Mouse (Mus musculus): Measurements from ENCODE around the gene Pigz. TPM values are rescaled to one million over a fixed set of nuclear protein-coding genes. Genes with fewer than 3 reads are reported as not detected.
"Not testable (repeated sequence)": the region's sequence is repeated elsewhere in the genome, so short reads cannot be mapped to it uniquely, and the experiment has no call there.

Pigz gene
- polyA plus RNA-seq, 1 experiment from 2014 or later, result 0.75 TPM

GRCm38 (mm10) chr16:31936568-31936967 lies 2.9 kb downstream of the Pigz start:
- no peak overlapping the region for H3K27ac ChIP-seq (ENCODE audit: low read depth, low read length)
- no peak overlapping the region for H3K4me3 ChIP-seq (ENCODE audit: low read depth, low read length)
- H3K36me3 ChIP-seq (ENCODE audit: control insufficient read depth, insufficient read depth, low read length), result no peaks in the 10 kb centered on the region
- 81% methylated on average over 4 of the region's 4 CpGs for WGBS
- peaks cover 7% of the 10 kb centered on the region for H3K4me1 ChIP-seq (replicated peaks; ENCODE audit: control insufficient read depth, insufficient read depth, low read length)
- ATAC-seq (replicated peaks; ENCODE audit: low FRiP score), result no peak
- H3K27me3 ChIP-seq (replicated peaks; ENCODE audit: control insufficient read depth, insufficient read depth, low read length), result peaks cover 40% of the 10 kb centered on the region
- H3K9me3 ChIP-seq (ENCODE audit: control insufficient read depth, low read length), result no peaks in the 10 kb centered on the region
- no peak for DNase-seq (ENCODE audit: low spot score)
- H3K4me2 ChIP-seq, result no peak overlapping the region
- H3K9ac ChIP-seq (ENCODE audit: low read depth, low read length), result no peak overlapping the region

GRCm38 (mm10) chr16:31938856-31939255 lies 5.2 kb downstream of the Pigz start:
- H3K4me2 ChIP-seq, result no peak overlapping the region
- WGBS, result 59% methylated on average over 6 of the region's 6 CpGs
- H3K27me3 ChIP-seq (replicated peaks; ENCODE audit: control insufficient read depth, insufficient read depth, low read length), result peaks cover 28% of the 10 kb centered on the region
- H3K9ac ChIP-seq (ENCODE audit: low read depth, low read length), result no peak overlapping the region
- no peak for DNase-seq (ENCODE audit: low spot score)
- H3K27ac ChIP-seq (ENCODE audit: low read depth, low read length), result no peak overlapping the region
- peaks cover under 1% of the 10 kb centered on the region for H3K4me1 ChIP-seq (replicated peaks; ENCODE audit: control insufficient read depth, insufficient read depth, low read length)
- no peaks in the 10 kb centered on the region for H3K36me3 ChIP-seq (ENCODE audit: control insufficient read depth, insufficient read depth, low read length)
- ATAC-seq (replicated peaks; ENCODE audit: low FRiP score), result no peak
- no peaks in the 10 kb centered on the region for H3K9me3 ChIP-seq (ENCODE audit: control insufficient read depth, low read length)
- no peak overlapping the region for H3K4me3 ChIP-seq (ENCODE audit: low read depth, low read length)

GRCm38 (mm10) chr16:31940586-31940985 lies 6.9 kb downstream of the Pigz start:
- no peak for DNase-seq (ENCODE audit: low spot score)
- ATAC-seq (replicated peaks; ENCODE audit: low FRiP score), result peak; percentile 58
- H3K4me3 ChIP-seq (ENCODE audit: low read depth, low read length), result no peak overlapping the region
- no peaks in the 10 kb centered on the region; the same call in 1 of the 2 replicates for H3K4me1 ChIP-seq (replicated peaks; ENCODE audit: control insufficient read depth, insufficient read depth, low read length)
- H3K27me3 ChIP-seq (replicated peaks; ENCODE audit: control insufficient read depth, insufficient read depth, low read length), result peaks cover 11% of the 10 kb centered on the region
- no peak overlapping the region for H3K9ac ChIP-seq (ENCODE audit: low read depth, low read length)
- WGBS, result 43% methylated on average over 2 of the region's 2 CpGs
- H3K4me2 ChIP-seq, result peak overlapping the region; percentile 25; the same call in 1 of the 2 replicates
- H3K36me3 ChIP-seq (ENCODE audit: control insufficient read depth, insufficient read depth, low read length), result no peaks in the 10 kb centered on the region
- no peaks in the 10 kb centered on the region for H3K9me3 ChIP-seq (ENCODE audit: control insufficient read depth, low read length)
- H3K27ac ChIP-seq (ENCODE audit: low read depth, low read length), result no peak overlapping the region

GRCm38 (mm10) chr16:31943980-31944379 lies 10.3 kb downstream of the Pigz start:
- no peak overlapping the region for H3K9ac ChIP-seq (ENCODE audit: low read depth, low read length)
- no peak overlapping the region for H3K4me3 ChIP-seq (ENCODE audit: low read depth, low read length)
- peak; percentile 78 for DNase-seq (ENCODE audit: low spot score)
- 0 out of 2 replicates have a peak, but pooled peaks have one; percentile 44 for ATAC-seq (replicated peaks; ENCODE audit: low FRiP score)
- peaks cover 11% of the 10 kb centered on the region for H3K4me1 ChIP-seq (replicated peaks; ENCODE audit: control insufficient read depth, insufficient read depth, low read length)
- no peak overlapping the region for H3K27ac ChIP-seq (ENCODE audit: low read depth, low read length)
- 4% methylated on average over 10 of the region's 10 CpGs for WGBS
- H3K36me3 ChIP-seq (ENCODE audit: control insufficient read depth, insufficient read depth, low read length), result no peaks in the 10 kb centered on the region
- no peak overlapping the region for H3K4me2 ChIP-seq
- no peaks in the 10 kb centered on the region for H3K9me3 ChIP-seq (ENCODE audit: control insufficient read depth, low read length)
- H3K27me3 ChIP-seq (replicated peaks; ENCODE audit: control insufficient read depth, insufficient read depth, low read length), result no peaks in the 10 kb centered on the region

GRCm38 (mm10) chr16:31944698-31945255 lies 11.1 kb downstream of the Pigz start:
- no peak for DNase-seq (ENCODE audit: low spot score)
- no peak for ATAC-seq (replicated peaks; ENCODE audit: low FRiP score)
- Histone ChIP-seq H3K4me3 (ENCODE audit: low read depth, low read length) (no peak overlapping the region), H3K36me3 (ENCODE audit: control insufficient read depth, insufficient read depth, low read length) (no peaks in the 10 kb centered on the region), H3K9me3 (ENCODE audit: control insufficient read depth, low read length) (no peaks in the 10 kb centered on the region), H3K4me2 (no peak overlapping the region), H3K27me3 (replicated peaks; ENCODE audit: control insufficient read depth, insufficient read depth, low read length) (no peaks in the 10 kb centered on the region), H3K27ac (ENCODE audit: low read depth, low read length) (no peak overlapping the region), H3K9ac (ENCODE audit: low read depth, low read length) (no peak overlapping the region), H3K4me1 (replicated peaks; ENCODE audit: control insufficient read depth, insufficient read depth, low read length) (peaks cover 15% of the 10 kb centered on the region)
- WGBS, result 86% methylated on average over 12 of the region's 12 CpGs

- H3K4me2 ChIP-seq, result no peak overlapping the region
- peaks cover 15% of the 10 kb centered on the region for H3K4me1 ChIP-seq (replicated peaks; ENCODE audit: control insufficient read depth, insufficient read depth, low read length)
- DNase-seq (ENCODE audit: low spot score) (no peak), ATAC-seq (replicated peaks; ENCODE audit: low FRiP score) (no peak)
- no peaks in the 10 kb centered on the region for H3K9me3 ChIP-seq (ENCODE audit: control insufficient read depth, low read length)
- WGBS, result 80% methylated on average over 6 of the region's 6 CpGs
- no peak overlapping the region for H3K27ac ChIP-seq (ENCODE audit: low read depth, low read length)
- no peak overlapping the region for H3K4me3 ChIP-seq (ENCODE audit: low read depth, low read length)
- no peaks in the 10 kb centered on the region for H3K27me3 ChIP-seq (replicated peaks; ENCODE audit: control insufficient read depth, insufficient read depth, low read length)
- H3K36me3 ChIP-seq (ENCODE audit: control insufficient read depth, insufficient read depth, low read length), result 0 out of 2 replicates have a peak, but pooled peaks cover 3% of the 10 kb centered on the region
- H3K9ac ChIP-seq (ENCODE audit: low read depth, low read length), result no peak overlapping the region
Measured at GRCm38 (mm10) chr16:31945372-31945771, 11.7 kb downstream of the Pigz start.

- WGBS, result 84% methylated on average over 6 of the region's 6 CpGs
- H3K36me3 ChIP-seq (ENCODE audit: control insufficient read depth, insufficient read depth, low read length); DNase-seq (ENCODE audit: low spot score); ATAC-seq (replicated peaks; ENCODE audit: low FRiP score); H3K4me3 ChIP-seq (ENCODE audit: low read depth, low read length); H3K9ac ChIP-seq (ENCODE audit: low read depth, low read length); H3K27ac ChIP-seq (ENCODE audit: low read depth, low read length); H3K9me3 ChIP-seq (ENCODE audit: control insufficient read depth, low read length); H3K27me3 ChIP-seq (replicated peaks; ENCODE audit: control insufficient read depth, insufficient read depth, low read length): not testable (repeated sequence)
- H3K4me2 ChIP-seq, result peak overlapping the region; percentile 92; the same call in 1 of the 2 replicates
- peaks cover 15% of the 10 kb centered on the region for H3K4me1 ChIP-seq (replicated peaks; ENCODE audit: control insufficient read depth, insufficient read depth, low read length)
Measured at GRCm38 (mm10) chr16:31945986-31946385, 12.3 kb downstream of the Pigz start.

- WGBS, result 16% methylated on average over 8 of the region's 8 CpGs
- Histone ChIP-seq H3K27ac (ENCODE audit: low read depth, low read length) (peak overlapping the region; percentile 84; the same call in 1 of the 2 replicates), H3K9ac (ENCODE audit: low read depth, low read length) (peak overlapping the region; percentile 84), H3K4me2 (peak overlapping the region; percentile 92), H3K9me3 (ENCODE audit: control insufficient read depth, low read length) (no peaks in the 10 kb centered on the region), H3K27me3 (replicated peaks; ENCODE audit: control insufficient read depth, insufficient read depth, low read length) (no peaks in the 10 kb centered on the region), H3K4me3 (ENCODE audit: low read depth, low read length) (peak overlapping the region; percentile 84), H3K4me1 (replicated peaks; ENCODE audit: control insufficient read depth, insufficient read depth, low read length) (peaks cover 15% of the 10 kb centered on the region), H3K36me3 (ENCODE audit: control insufficient read depth, insufficient read depth, low read length) (0 out of 2 replicates have a peak, but pooled peaks cover 11% of the 10 kb centered on the region)
- DNase-seq (ENCODE audit: low spot score) (no peak), ATAC-seq (replicated peaks; ENCODE audit: low FRiP score) (no peak)
Measured at GRCm38 (mm10) chr16:31947333-31947732, 13.7 kb downstream of the Pigz start.

GRCm38 (mm10) chr16:31947901-31948316 lies 14.3 kb downstream of the Pigz start:
- DNase-seq (ENCODE audit: low spot score) (no peak), ATAC-seq (replicated peaks; ENCODE audit: low FRiP score) (peak; percentile 68)
- no peaks in the 10 kb centered on the region for H3K27me3 ChIP-seq (replicated peaks; ENCODE audit: control insufficient read depth, insufficient read depth, low read length)
- H3K4me2 ChIP-seq, result peak overlapping the region; percentile 92
- peak overlapping the region; percentile 84 for H3K9ac ChIP-seq (ENCODE audit: low read depth, low read length)
- peak overlapping the region; percentile 84 for H3K4me3 ChIP-seq (ENCODE audit: low read depth, low read length)
- under 1% methylated on average over 38 of the region's 38 CpGs for WGBS
- peak overlapping the region; percentile 84 for H3K27ac ChIP-seq (ENCODE audit: low read depth, low read length)
- no peaks in the 10 kb centered on the region for H3K9me3 ChIP-seq (ENCODE audit: control insufficient read depth, low read length)
- peaks cover 15% of the 10 kb centered on the region for H3K4me1 ChIP-seq (replicated peaks; ENCODE audit: control insufficient read depth, insufficient read depth, low read length)
- H3K36me3 ChIP-seq (ENCODE audit: control insufficient read depth, insufficient read depth, low read length), result 0 out of 2 replicates have a peak, but pooled peaks cover 11% of the 10 kb centered on the region
